Mouse (Mus musculus): ENCODE data around the gene Nrxn1. TPM values are rescaled to one million over a fixed set of nuclear protein-coding genes. Genes with fewer than 3 reads are reported as not detected.

Nrxn1 gene
- total RNA-seq, 1 experiment = 2.9 TPM

- Histone ChIP-seq H3K9ac (ENCODE audit: insufficient read depth, low read depth, low read length, poor library complexity, severe bottlenecking) (no peak overlapping the region), H3K4me1 (ENCODE audit: control insufficient read depth in 2 of 2, insufficient read depth in 2 of 2, low read length in 2 of 2, poor library complexity in 1 of 2) (no peaks in the 10 kb centered on the region), H3K4me3 (ENCODE audit: insufficient read depth in 1 of 2, low read depth in 1 of 2, low read length in 2 of 2, poor library complexity in 1 of 2, severe bottlenecking in 1 of 2) (no peak overlapping the region), H3K36me3 (ENCODE audit: control insufficient read depth, insufficient read depth, low read length, poor library complexity, severe bottlenecking) (no peaks in the 10 kb centered on the region), H3K27ac (ENCODE audit: insufficient read depth, low read depth, low read length, poor library complexity, severe bottlenecking) (no peak overlapping the region), H3K9me3 (ENCODE audit: control insufficient read depth, insufficient read depth, low read depth, low read length) (no peaks in the 10 kb centered on the region)
- TF ChIP-seq MAFK (IDR thresholded peaks at IDR 0.05; ENCODE audit: insufficient read depth, low read depth, low read length) = no peak
- no peak for TF ChIP-seq ZC3H11A (IDR thresholded peaks at IDR 0.05; ENCODE audit: borderline replicate concordance, low read depth, low read length)
- TF ChIP-seq CHD2 (IDR thresholded peaks at IDR 0.05; ENCODE audit: low read depth, low read length) = no peak
- TF ChIP-seq HCFC1 (IDR thresholded peaks at IDR 0.05; ENCODE audit: borderline replicate concordance, insufficient read depth, low read length) = no peak
- TF ChIP-seq ZNF384 (IDR thresholded peaks at IDR 0.05; ENCODE audit: low read depth, low read length) = no peak
- DNase-seq (ENCODE audit: low read depth, low spot score) = no peak
- in situ Hi-C loops (cut with MboI; ENCODE audit: low sequenced_read_pairs in 2 of 2, unreplicated experiment in 2 of 2) = no loop called here
Observed at GRCm38 (mm10) chr17:91093081-91093875, 407 bp upstream of the Nrxn1 start.

- no peak for TF ChIP-seq HCFC1 (IDR thresholded peaks at IDR 0.05; ENCODE audit: borderline replicate concordance, insufficient read depth, low read length)
- no peak for TF ChIP-seq MAFK (IDR thresholded peaks at IDR 0.05; ENCODE audit: insufficient read depth, low read depth, low read length)
- TF ChIP-seq ZNF384 (IDR thresholded peaks at IDR 0.05; ENCODE audit: low read depth, low read length) = no peak
- TF ChIP-seq CHD2 (IDR thresholded peaks at IDR 0.05; ENCODE audit: low read depth, low read length) = no peak
- no peak for TF ChIP-seq ZC3H11A (IDR thresholded peaks at IDR 0.05; ENCODE audit: borderline replicate concordance, low read depth, low read length)
- DNase-seq (ENCODE audit: low read depth, low spot score) = peak; percentile 58
- Histone ChIP-seq H3K4me1 (ENCODE audit: control insufficient read depth in 2 of 2, insufficient read depth in 2 of 2, low read length in 2 of 2, poor library complexity in 1 of 2) (no peaks in the 10 kb centered on the region; a peak in 1 of 4 replicates), H3K27ac (ENCODE audit: insufficient read depth, low read depth, low read length, poor library complexity, severe bottlenecking) (no peak overlapping the region), H3K4me3 (ENCODE audit: insufficient read depth in 1 of 2, low read depth in 1 of 2, low read length in 2 of 2, poor library complexity in 1 of 2, severe bottlenecking in 1 of 2) (peak overlapping the region; percentile 61 to 64; a peak in 3 of 4 replicates), H3K9me3 (ENCODE audit: control insufficient read depth, insufficient read depth, low read depth, low read length) (no peaks in the 10 kb centered on the region), H3K9ac (ENCODE audit: insufficient read depth, low read depth, low read length, poor library complexity, severe bottlenecking) (no peak overlapping the region), H3K36me3 (ENCODE audit: control insufficient read depth, insufficient read depth, low read length, poor library complexity, severe bottlenecking) (no peaks in the 10 kb centered on the region)
- in situ Hi-C loops (cut with MboI; ENCODE audit: low sequenced_read_pairs in 2 of 2, unreplicated experiment in 2 of 2) = no loop called here
Observed at GRCm38 (mm10) chr17:91092421-91093041, 340 bp downstream of the Nrxn1 start.

GRCm38 (mm10) chr17:91090631-91091030 is 2.2 kb downstream of the Nrxn1 start:
- TF ChIP-seq HCFC1 (IDR thresholded peaks at IDR 0.05; ENCODE audit: borderline replicate concordance, insufficient read depth, low read length) (no peak), MAFK (IDR thresholded peaks at IDR 0.05; ENCODE audit: insufficient read depth, low read depth, low read length) (no peak), CHD2 (IDR thresholded peaks at IDR 0.05; ENCODE audit: low read depth, low read length) (no peak), ZNF384 (IDR thresholded peaks at IDR 0.05; ENCODE audit: low read depth, low read length) (no peak), ZC3H11A (IDR thresholded peaks at IDR 0.05; ENCODE audit: borderline replicate concordance, low read depth, low read length) (no peak)
- H3K4me3 ChIP-seq (ENCODE audit: insufficient read depth in 1 of 2, low read depth in 1 of 2, low read length in 2 of 2, poor library complexity in 1 of 2, severe bottlenecking in 1 of 2) = no peak overlapping the region

GRCm38 (mm10) chr17:91088991-91089390 is 3.9 kb downstream of the Nrxn1 start:
- Histone ChIP-seq H3K36me3 (ENCODE audit: control insufficient read depth, insufficient read depth, low read length, poor library complexity, severe bottlenecking) (no peaks in the 10 kb centered on the region), H3K4me3 (ENCODE audit: insufficient read depth in 1 of 2, low read depth in 1 of 2, low read length in 2 of 2, poor library complexity in 1 of 2, severe bottlenecking in 1 of 2) (no peak overlapping the region), H3K4me1 (ENCODE audit: control insufficient read depth in 2 of 2, insufficient read depth in 2 of 2, low read length in 2 of 2, poor library complexity in 1 of 2) (no peaks in the 10 kb centered on the region; a peak in 1 of 4 replicates), H3K9me3 (ENCODE audit: control insufficient read depth, insufficient read depth, low read depth, low read length) (no peaks in the 10 kb centered on the region), H3K9ac (ENCODE audit: insufficient read depth, low read depth, low read length, poor library complexity, severe bottlenecking) (no peak overlapping the region), H3K27ac (ENCODE audit: insufficient read depth, low read depth, low read length, poor library complexity, severe bottlenecking) (no peak overlapping the region)
- DNase-seq (ENCODE audit: low read depth, low spot score) = no peak
- in situ Hi-C loops (cut with MboI; ENCODE audit: low sequenced_read_pairs in 2 of 2, unreplicated experiment in 2 of 2) = no loop called here
- no peak for TF ChIP-seq CHD2 (IDR thresholded peaks at IDR 0.05; ENCODE audit: low read depth, low read length)
- no peak for TF ChIP-seq HCFC1 (IDR thresholded peaks at IDR 0.05; ENCODE audit: borderline replicate concordance, insufficient read depth, low read length)
- no peak for TF ChIP-seq ZC3H11A (IDR thresholded peaks at IDR 0.05; ENCODE audit: borderline replicate concordance, low read depth, low read length)
- TF ChIP-seq ZNF384 (IDR thresholded peaks at IDR 0.05; ENCODE audit: low read depth, low read length) = no peak
- no peak for TF ChIP-seq MAFK (IDR thresholded peaks at IDR 0.05; ENCODE audit: insufficient read depth, low read depth, low read length)

More at GRCm38 (mm10) chr17:91090631-91091030, 2.2 kb downstream of the Nrxn1 start:
- DNase-seq (ENCODE audit: low read depth, low spot score) = no peak
- Histone ChIP-seq H3K4me1 (ENCODE audit: control insufficient read depth in 2 of 2, insufficient read depth in 2 of 2, low read length in 2 of 2, poor library complexity in 1 of 2) (no peaks in the 10 kb centered on the region; a peak in 1 of 4 replicates), H3K36me3 (ENCODE audit: control insufficient read depth, insufficient read depth, low read length, poor library complexity, severe bottlenecking) (no peaks in the 10 kb centered on the region), H3K9me3 (ENCODE audit: control insufficient read depth, insufficient read depth, low read depth, low read length) (no peaks in the 10 kb centered on the region), H3K27ac (ENCODE audit: insufficient read depth, low read depth, low read length, poor library complexity, severe bottlenecking) (no peak overlapping the region), H3K9ac (ENCODE audit: insufficient read depth, low read depth, low read length, poor library complexity, severe bottlenecking) (no peak overlapping the region)
- in situ Hi-C loops (cut with MboI; ENCODE audit: low sequenced_read_pairs in 2 of 2, unreplicated experiment in 2 of 2) = no loop called here

Data from ES-E14 (cell line).